Mouse (Mus musculus) lung, postnatal 0 days (tissue): ENCODE results near the gene Sar1b.

Experiments used
- CTCF ChIP-seq: IDR thresholded peaks from 2 replicates; pipeline ENCODE4 v1.5.1; 2016; ENCODE audit warnings: antibody characterized with exemption, mild to moderate bottlenecking
- EP300 ChIP-seq: IDR thresholded peaks from 2 replicates; pipeline ENCODE4 v1.6.1; 2016; ENCODE audit warnings: antibody characterized with exemption, mild to moderate bottlenecking, control low read depth

DNA sequence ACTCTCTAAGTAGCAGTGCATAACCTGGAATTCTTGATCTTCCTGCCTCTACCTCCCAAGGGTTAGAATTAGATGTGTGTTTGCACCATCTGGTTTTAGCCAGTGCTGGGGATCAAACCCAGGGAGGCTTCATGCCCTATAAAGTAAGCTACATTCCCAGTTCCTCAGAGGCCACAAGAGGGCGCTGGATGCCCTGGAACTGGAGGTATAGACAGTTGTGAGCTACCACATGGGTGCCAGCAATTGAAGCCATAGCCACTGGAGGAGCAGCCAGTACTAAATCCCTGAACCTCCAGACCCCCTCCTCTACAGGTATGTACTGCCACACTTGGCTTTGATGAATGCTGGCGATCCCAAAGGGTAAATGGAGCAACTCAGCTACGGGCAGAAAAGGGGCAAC lies 56.5 kb downstream of the Sar1b start:
- no peak for TF ChIP-seq EP300
- TF ChIP-seq CTCF = peak; percentile 70
